Mouse (Mus musculus): Measurements from ENCODE around the gene Brd3os. TPM values are rescaled to one million over a fixed set of nuclear protein-coding genes. Genes with fewer than 3 reads are reported as not detected.

The Brd3os gene
- polyA plus RNA-seq, 1 experiment from 2014 or later = 3.7 TPM

- H3K4me1 ChIP-seq = peaks cover 78% of the 10 kb centered on the region
- H3K27ac ChIP-seq (replicated peaks) = no peak overlapping the region
- 69% methylated on average over 2 of the region's 2 CpGs for WGBS
- H3K4me3 ChIP-seq = no peak overlapping the region
- no peaks in the 10 kb centered on the region for H3K27me3 ChIP-seq (replicated peaks)
- H3K9ac ChIP-seq = peak overlapping the region; percentile 50; the same call in 1 of the 2 replicates
- peaks cover 38% of the 10 kb centered on the region for H3K36me3 ChIP-seq
- ATAC-seq (ENCODE audit: extremely low read depth, insufficient number of reproducible peaks, low FRiP score, low TSS enrichment) = no peak
- H3K9me3 ChIP-seq = no peaks in the 10 kb centered on the region
- H3K4me2 ChIP-seq = no peak overlapping the region
Observed at GRCm38 (mm10) chr2:27470535-27470934, 28.4 kb downstream of the Brd3os start.

GRCm38 (mm10) chr2:27471170-27471584, 29.1 kb downstream of the Brd3os start:
- peaks cover 31% of the 10 kb centered on the region for H3K36me3 ChIP-seq
- no peak overlapping the region for H3K27ac ChIP-seq (replicated peaks)
- no peak overlapping the region for H3K4me2 ChIP-seq
- H3K4me1 ChIP-seq = peaks cover 78% of the 10 kb centered on the region
- no peak overlapping the region for H3K4me3 ChIP-seq
- H3K9ac ChIP-seq = 0 out of 2 replicates have a peak overlapping the region, but pooled peaks have one; percentile 37
- no peaks in the 10 kb centered on the region for H3K9me3 ChIP-seq
- no peaks in the 10 kb centered on the region for H3K27me3 ChIP-seq (replicated peaks)
- ATAC-seq (ENCODE audit: extremely low read depth, insufficient number of reproducible peaks, low FRiP score, low TSS enrichment) = no peak

- peak overlapping the region; percentile 86 for H3K4me2 ChIP-seq
- peaks cover 71% of the 10 kb centered on the region for H3K4me1 ChIP-seq
- H3K4me3 ChIP-seq = peak overlapping the region; percentile 99
- H3K9me3 ChIP-seq = no peaks in the 10 kb centered on the region
- H3K9ac ChIP-seq = peak overlapping the region; percentile 99
- peak overlapping the region; percentile 97 for H3K27ac ChIP-seq (replicated peaks)
- H3K27me3 ChIP-seq (replicated peaks) = no peaks in the 10 kb centered on the region
- no peak for ATAC-seq (ENCODE audit: extremely low read depth, insufficient number of reproducible peaks, low FRiP score, low TSS enrichment)
- peaks cover 17% of the 10 kb centered on the region for H3K36me3 ChIP-seq
- 45% methylated on average over 7 of the region's 7 CpGs for WGBS
Observed at GRCm38 (mm10) chr2:27473061-27473765, 31.1 kb downstream of the Brd3os start.

- Histone ChIP-seq H3K4me1 (peaks cover 64% of the 10 kb centered on the region), H3K27me3 (replicated peaks) (no peaks in the 10 kb centered on the region), H3K9me3 (no peaks in the 10 kb centered on the region), H3K36me3 (peaks cover 15% of the 10 kb centered on the region), H3K9ac (peak overlapping the region; percentile 99), H3K4me3 (peak overlapping the region; percentile 99), H3K4me2 (peak overlapping the region; percentile 86), H3K27ac (replicated peaks) (peak overlapping the region; percentile 97)
- no peak for ATAC-seq (ENCODE audit: extremely low read depth, insufficient number of reproducible peaks, low FRiP score, low TSS enrichment)
- WGBS = 28% methylated on average over 4 of the region's 4 CpGs
Observed at GRCm38 (mm10) chr2:27473911-27474310, 31.8 kb downstream of the Brd3os start.

- Histone ChIP-seq H3K4me2 (peak overlapping the region; percentile 86), H3K9ac (peak overlapping the region; percentile 99), H3K27me3 (replicated peaks) (no peaks in the 10 kb centered on the region), H3K36me3 (peaks cover 15% of the 10 kb centered on the region), H3K27ac (replicated peaks) (peak overlapping the region; percentile 97), H3K4me1 (peaks cover 55% of the 10 kb centered on the region), H3K4me3 (peak overlapping the region; percentile 99), H3K9me3 (no peaks in the 10 kb centered on the region)
- WGBS = under 1% methylated on average over 78 of the region's 84 CpGs
- no peak for ATAC-seq (ENCODE audit: extremely low read depth, insufficient number of reproducible peaks, low FRiP score, low TSS enrichment)
Observed at GRCm38 (mm10) chr2:27474621-27475484, 32.7 kb downstream of the Brd3os start.

GRCm38 (mm10) chr2:27475495-27476302, 33.6 kb downstream of the Brd3os start:
- Histone ChIP-seq H3K9me3 (no peaks in the 10 kb centered on the region), H3K4me1 (peaks cover 46% of the 10 kb centered on the region), H3K9ac (peak overlapping the region; percentile 99), H3K27me3 (replicated peaks) (no peaks in the 10 kb centered on the region), H3K4me3 (peak overlapping the region; percentile 99), H3K27ac (replicated peaks) (peak overlapping the region; percentile 97), H3K4me2 (peak overlapping the region; percentile 86), H3K36me3 (peaks cover 15% of the 10 kb centered on the region)
- ATAC-seq (ENCODE audit: extremely low read depth, insufficient number of reproducible peaks, low FRiP score, low TSS enrichment) = peak; percentile 88
- WGBS = under 1% methylated on average over 88 of the region's 96 CpGs

GRCm38 (mm10) chr2:27476303-27477192, 34.4 kb downstream of the Brd3os start:
- peak overlapping the region; percentile 86 for H3K4me2 ChIP-seq
- 25% methylated on average over 11 of the region's 11 CpGs for WGBS
- peaks cover 38% of the 10 kb centered on the region for H3K4me1 ChIP-seq
- peak overlapping the region; percentile 99 for H3K9ac ChIP-seq
- peak overlapping the region; percentile 97 for H3K27ac ChIP-seq (replicated peaks)
- no peaks in the 10 kb centered on the region for H3K27me3 ChIP-seq (replicated peaks)
- ATAC-seq (ENCODE audit: extremely low read depth, insufficient number of reproducible peaks, low FRiP score, low TSS enrichment) = no peak
- H3K36me3 ChIP-seq = peaks cover 15% of the 10 kb centered on the region
- H3K4me3 ChIP-seq = peak overlapping the region; percentile 99
- no peaks in the 10 kb centered on the region for H3K9me3 ChIP-seq

- no peak for ATAC-seq (ENCODE audit: extremely low read depth, insufficient number of reproducible peaks, low FRiP score, low TSS enrichment)
- Histone ChIP-seq H3K27me3 (replicated peaks) (no peaks in the 10 kb centered on the region), H3K4me2 (no peak overlapping the region), H3K9me3 (no peaks in the 10 kb centered on the region), H3K36me3 (no peaks in the 10 kb centered on the region), H3K4me3 (no peak overlapping the region), H3K27ac (replicated peaks) (no peak overlapping the region), H3K9ac (no peak overlapping the region), H3K4me1 (peaks cover 8% of the 10 kb centered on the region)
- WGBS = 46% methylated on average over 4 of the region's 4 CpGs
Observed at GRCm38 (mm10) chr2:27479821-27480220, 37.7 kb downstream of the Brd3os start.

GRCm38 (mm10) chr2:27480367-27480766, 38.2 kb downstream of the Brd3os start:
- WGBS = 73% methylated on average over 4 of the region's 4 CpGs
- no peak overlapping the region for H3K4me3 ChIP-seq
- H3K4me1 ChIP-seq = peaks cover 8% of the 10 kb centered on the region
- no peaks in the 10 kb centered on the region for H3K9me3 ChIP-seq
- no peak for ATAC-seq (ENCODE audit: extremely low read depth, insufficient number of reproducible peaks, low FRiP score, low TSS enrichment)
- no peak overlapping the region for H3K4me2 ChIP-seq
- H3K27me3 ChIP-seq (replicated peaks) = no peaks in the 10 kb centered on the region
- no peaks in the 10 kb centered on the region for H3K36me3 ChIP-seq
- no peak overlapping the region for H3K27ac ChIP-seq (replicated peaks)
- no peak overlapping the region for H3K9ac ChIP-seq

- 76% methylated on average over 7 of the region's 7 CpGs for WGBS
- Histone ChIP-seq H3K36me3 (no peaks in the 10 kb centered on the region), H3K27ac (replicated peaks) (no peak overlapping the region), H3K4me2 (no peak overlapping the region), H3K4me1 (peaks cover 4% of the 10 kb centered on the region), H3K27me3 (replicated peaks) (no peaks in the 10 kb centered on the region), H3K9ac (no peak overlapping the region), H3K9me3 (no peaks in the 10 kb centered on the region), H3K4me3 (no peak overlapping the region)
- no peak for ATAC-seq (ENCODE audit: extremely low read depth, insufficient number of reproducible peaks, low FRiP score, low TSS enrichment)
Observed at GRCm38 (mm10) chr2:27482265-27482861, 40.2 kb downstream of the Brd3os start.
